Mouse (Mus musculus): Measurements from ENCODE around the gene Ifna4. TPM values are rescaled to one million over a fixed set of nuclear protein-coding genes. Genes with fewer than 3 reads are reported as not detected.

Gene Ifna4
- polyA plus RNA-seq (2017; shearing (Covaris generic)), result not detected

DNA sequence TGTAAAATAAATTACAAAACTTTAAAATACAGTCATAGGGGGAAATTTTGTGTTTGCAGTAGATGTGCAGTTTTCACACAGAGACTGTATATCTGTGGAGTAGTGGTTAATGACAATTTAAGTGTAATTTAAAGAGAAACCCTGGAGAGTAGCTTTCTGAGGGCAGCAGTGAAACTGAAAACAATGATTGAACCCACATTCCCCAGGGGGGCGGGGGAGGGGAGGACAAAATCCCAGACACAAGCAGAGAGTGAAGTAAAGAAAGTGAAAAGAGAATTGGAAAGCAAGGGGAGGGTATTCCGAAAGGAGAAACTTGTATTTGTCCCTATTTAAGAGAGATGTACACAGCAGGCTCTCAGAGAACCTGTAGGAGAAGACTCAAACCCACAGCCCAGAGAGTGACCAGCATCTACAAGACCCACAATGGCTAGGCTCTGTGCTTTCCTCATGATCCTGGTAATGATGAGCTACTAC, at the start of gene Ifna4:
Ifna4 (plus strand) TSS at position 424 of the 474 bp plus-strand sequence.

DNA sequence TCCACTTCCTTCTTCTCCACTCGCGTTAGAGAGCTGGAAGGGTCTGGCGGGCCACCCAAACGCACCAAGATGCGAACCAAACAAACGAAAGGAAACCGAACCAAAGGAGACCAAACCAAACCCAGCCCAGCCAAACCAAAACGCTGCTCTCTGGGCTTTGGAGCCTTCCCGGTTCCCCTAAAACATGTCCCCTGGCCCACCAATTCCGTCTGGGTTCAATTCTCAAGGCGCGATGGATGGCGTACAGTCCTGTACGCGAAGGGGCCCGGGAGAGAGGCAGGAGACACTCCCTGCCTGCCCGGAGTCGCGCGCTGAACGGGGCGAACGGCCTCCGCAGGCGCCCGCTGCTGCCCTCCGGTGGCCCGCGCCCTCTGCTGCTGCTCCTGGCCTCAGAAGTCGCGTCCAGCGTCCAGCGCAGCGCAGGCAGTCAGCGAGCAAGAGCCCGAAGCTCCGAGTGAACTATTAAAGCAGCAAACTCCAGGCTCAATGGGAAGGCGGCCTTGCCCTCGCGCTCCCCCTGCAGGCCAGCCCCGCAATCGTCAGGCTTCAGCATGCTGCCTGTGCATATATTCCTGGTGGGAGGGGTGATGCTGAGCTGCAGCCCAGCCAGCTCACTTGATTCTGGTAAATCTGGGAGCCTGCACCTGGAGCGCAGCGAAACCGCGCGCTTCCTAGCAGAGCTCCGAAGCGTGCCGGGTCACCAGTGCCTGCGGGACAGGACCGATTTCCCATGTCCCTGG, 47.6 kb upstream of the Ifna4 start, which contains the start of gene Gm13275:
Gm13275 (plus strand) TSS at position 552 of the 740 bp plus-strand sequence.

DNA sequence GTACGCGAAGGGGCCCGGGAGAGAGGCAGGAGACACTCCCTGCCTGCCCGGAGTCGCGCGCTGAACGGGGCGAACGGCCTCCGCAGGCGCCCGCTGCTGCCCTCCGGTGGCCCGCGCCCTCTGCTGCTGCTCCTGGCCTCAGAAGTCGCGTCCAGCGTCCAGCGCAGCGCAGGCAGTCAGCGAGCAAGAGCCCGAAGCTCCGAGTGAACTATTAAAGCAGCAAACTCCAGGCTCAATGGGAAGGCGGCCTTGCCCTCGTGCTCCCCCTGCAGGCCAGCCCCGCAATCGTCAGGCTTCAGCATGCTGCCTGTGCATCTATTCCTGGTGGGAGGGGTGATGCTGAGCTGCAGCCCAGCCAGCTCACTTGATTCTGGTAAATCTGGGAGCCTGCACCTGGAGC, 44.6 kb upstream of the Ifna4 start, which contains the start of gene Gm13279:
Gm13279 (plus strand) TSS at position 301 of the 400 bp plus-strand sequence.

DNA sequence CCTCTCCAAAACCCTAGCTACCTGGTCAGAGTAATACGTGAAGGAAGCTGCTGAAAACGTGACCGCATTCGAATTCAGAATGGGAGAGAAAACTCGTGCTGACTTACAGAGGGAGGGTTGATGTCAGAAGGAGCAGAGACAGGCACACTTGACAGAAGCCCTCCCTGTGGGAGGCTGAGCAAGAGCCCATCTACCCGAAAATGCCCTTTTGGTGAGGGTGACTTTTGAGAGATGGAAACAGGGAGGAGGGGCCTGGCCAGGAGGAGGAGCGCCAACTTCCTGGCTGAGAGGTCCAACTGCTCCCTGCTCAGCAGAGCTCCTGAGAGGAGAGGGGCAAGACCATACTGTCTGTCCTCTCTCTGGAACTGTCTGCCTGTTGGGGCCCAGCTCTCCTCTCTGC, 42.3 kb upstream of the Ifna4 start, which contains the start of gene Gm13285:
Gm13285 (plus strand) TSS at position 301 of the 400 bp plus-strand sequence.

DNA sequence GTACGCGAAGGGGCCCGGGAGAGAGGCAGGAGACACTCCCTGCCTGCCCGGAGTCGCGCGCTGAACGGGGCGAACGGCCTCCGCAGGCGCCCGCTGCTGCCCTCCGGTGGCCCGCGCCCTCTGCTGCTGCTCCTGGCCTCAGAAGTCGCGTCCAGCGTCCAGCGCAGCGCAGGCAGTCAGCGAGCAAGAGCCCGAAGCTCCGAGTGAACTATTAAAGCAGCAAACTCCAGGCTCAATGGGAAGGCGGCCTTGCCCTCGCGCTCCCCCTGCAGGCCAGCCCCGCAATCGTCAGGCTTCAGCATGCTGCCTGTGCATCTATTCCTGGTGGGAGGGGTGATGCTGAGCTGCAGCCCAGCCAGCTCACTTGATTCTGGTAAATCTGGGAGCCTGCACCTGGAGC, 38.7 kb upstream of the Ifna4 start, which contains the start of gene Gm13287:
Gm13287 (plus strand) TSS at position 301 of the 400 bp plus-strand sequence.

DNA sequence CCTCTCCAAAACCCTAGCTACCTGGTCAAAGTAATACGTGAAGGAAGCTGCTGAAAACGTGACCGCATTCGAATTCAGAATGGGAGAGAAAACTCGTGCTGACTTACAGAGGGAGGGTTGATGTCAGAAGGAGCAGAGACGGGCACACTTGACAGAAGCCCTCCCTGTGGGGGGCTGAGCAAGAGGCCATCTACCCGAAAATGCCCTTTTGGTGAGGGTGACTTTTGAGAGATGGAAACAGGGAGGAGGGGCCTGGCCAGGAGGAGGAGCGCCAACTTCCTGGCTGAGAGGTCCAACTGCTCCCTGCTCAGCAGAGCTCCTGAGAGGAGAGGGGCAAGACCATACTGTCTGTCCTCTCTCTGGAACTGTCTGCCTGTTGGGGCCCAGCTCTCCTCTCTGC, 36.4 kb upstream of the Ifna4 start, which contains the start of gene Gm13288:
Gm13288 (plus strand) TSS at position 301 of the 400 bp plus-strand sequence.

DNA sequence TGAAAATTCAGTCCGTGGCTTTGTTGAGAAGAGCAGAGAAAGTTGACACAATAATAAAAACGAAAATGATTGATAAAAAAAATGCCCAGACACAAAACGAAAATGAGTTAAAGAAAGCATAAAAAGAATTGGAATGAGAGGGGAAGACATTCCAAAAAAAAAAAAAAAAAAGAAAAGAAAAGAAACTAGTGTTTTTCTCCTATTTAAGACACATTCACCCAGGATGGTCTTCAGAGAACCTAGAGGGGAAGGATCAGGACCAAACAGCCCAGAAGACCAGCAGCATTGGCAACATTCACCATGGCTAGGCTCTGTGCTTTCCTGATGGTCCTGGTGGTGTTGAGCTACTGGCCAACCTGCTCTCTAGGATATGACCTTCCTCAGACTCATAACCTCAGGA, 25.7 kb upstream of the Ifna4 start, which contains the start of gene Ifna7:
Ifna7 (plus strand) TSS at position 301 of the 400 bp plus-strand sequence.

DNA sequence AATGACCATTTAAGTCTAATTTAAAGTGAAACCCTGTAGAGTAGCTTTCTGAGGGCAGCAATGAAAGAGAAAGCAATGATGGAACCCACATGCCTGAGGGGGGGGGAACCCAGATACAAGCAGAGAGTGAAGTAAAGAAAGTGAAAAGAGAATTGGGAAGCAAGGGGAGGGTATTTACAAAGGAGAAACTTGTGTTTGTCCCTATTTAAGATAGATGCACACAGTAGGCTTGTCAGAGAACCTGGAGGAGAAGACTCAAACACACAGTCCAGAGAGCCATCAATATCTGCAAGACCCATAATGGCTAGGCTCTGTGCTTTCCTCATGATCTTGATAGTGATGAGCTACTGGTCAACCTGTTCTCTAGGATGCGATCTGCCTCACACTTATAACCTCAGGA, 22.0 kb upstream of the Ifna4 start, which contains the start of gene Ifna11:
Ifna11 (plus strand) TSS at position 301 of the 400 bp plus-strand sequence.

DNA sequence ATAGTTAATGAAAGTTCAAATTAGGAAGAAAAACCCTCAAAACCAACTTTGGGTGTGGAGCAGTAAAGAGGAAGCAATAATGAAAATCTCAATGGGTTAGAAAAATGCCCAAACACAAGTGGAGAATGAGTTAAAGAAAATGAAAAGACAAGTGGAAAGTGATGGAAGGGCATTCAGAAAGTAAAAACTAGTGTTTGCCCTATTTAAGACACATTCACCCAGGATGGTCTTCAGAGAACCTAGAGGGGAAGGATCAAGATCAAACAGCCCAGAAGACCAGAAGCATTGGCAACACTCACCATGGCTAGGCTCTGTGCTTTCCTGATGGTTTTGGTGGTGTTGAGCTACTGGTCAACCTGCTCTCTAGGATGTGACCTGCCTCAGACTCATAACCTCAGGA, 14.5 kb upstream of the Ifna4 start, which contains the start of gene Ifna6:
Ifna6 (plus strand) TSS at position 301 of the 400 bp plus-strand sequence.

DNA sequence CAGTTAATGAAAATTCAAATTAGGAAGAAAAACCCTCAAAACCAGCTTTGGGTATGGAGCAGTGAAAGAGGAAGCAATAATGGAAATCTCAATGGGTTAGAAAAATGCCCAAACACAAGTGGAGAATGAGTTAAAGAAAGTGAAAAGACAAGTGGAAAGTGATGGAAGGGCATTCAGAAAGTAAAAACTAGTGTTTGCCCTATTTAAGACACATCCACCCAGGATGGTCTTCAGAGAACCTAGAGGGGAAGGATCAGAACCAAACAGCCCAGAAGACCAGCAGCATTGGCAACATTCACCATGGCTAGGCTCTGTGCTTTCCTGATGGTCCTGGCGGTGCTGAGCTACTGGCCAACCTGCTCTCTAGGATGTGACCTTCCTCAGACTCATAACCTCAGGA, 6.4 kb upstream of the Ifna4 start, which contains the start of gene Ifna5:
Ifna5 (plus strand) TSS at position 301 of the 400 bp plus-strand sequence.

DNA sequence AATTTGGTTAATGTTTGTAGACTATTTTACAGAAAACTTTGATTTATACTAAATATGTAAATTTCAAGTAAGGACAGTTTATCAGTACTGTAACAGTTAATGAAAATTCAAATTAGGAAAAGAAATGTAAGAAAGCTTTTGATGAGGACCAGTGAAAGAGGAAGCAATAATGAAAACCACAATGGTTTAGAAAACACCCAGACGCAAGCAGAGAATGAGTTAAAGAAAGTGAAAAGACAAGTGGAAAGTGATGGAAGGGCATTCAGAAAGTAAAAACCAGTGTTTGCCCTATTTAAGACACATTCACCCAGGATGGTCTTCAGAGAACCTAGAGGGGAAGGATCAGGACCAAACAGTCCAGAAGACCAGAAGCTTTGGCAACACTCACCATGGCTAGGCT, 8.0 kb downstream of the Ifna4 start, which contains the start of gene Ifna1:
Ifna1 (plus strand) TSS at position 390 of the 400 bp plus-strand sequence.

DNA sequence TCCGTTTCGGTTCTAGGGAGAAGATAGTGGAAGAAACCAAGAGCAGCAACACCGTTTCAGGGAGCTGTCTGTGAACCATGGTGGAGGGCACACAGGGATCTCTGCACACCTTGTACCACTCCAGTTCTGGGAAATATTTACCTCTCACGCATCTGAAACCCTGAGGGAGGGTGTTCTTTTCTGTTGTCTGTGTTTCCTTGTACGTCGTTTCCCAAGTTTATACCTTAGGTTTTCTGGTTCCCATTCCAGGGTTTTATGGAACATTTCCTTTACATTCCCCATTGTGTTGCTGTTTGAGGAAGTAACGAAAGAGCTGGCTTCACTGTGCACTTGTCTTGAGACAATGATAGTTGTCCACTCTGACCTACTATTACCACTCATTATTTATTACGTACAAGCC, 38.4 kb downstream of the Ifna4 start, which contains the start of gene Ifne:
Ifne (minus strand) TSS at position 101 of the 400 bp plus-strand sequence.

Other genes starting within 250 kb of the Ifna4 start
- gene Ifna9, start 249.5 kb upstream of the Ifna4 start, polyA plus RNA-seq (2017; shearing (Covaris generic)), result not detected
- not detected for gene Ifna12, start 238.5 kb upstream of the Ifna4 start, polyA plus RNA-seq (2017; shearing (Covaris generic))
- not detected for gene C87499, start 207.4 kb upstream of the Ifna4 start, polyA plus RNA-seq (2017; shearing (Covaris generic))
- gene Ifna13, start 197.4 kb upstream of the Ifna4 start, polyA plus RNA-seq (2017; shearing (Covaris generic)), result not detected
- gene Ifna16, start 164.9 kb upstream of the Ifna4 start, polyA plus RNA-seq (2017; shearing (Covaris generic)), result not detected
- gene Ifna2, start 157.9 kb upstream of the Ifna4 start, polyA plus RNA-seq (2017; shearing (Covaris generic)), result not detected
- gene Ifnab, start 150.5 kb upstream of the Ifna4 start, polyA plus RNA-seq (2017; shearing (Covaris generic)), result not detected
- 0.32 TPM for gene Gm26566, start 120.1 kb upstream of the Ifna4 start, polyA plus RNA-seq (2017; shearing (Covaris generic))
- 26.9 TPM for gene Klhl9, start 119.4 kb upstream of the Ifna4 start, polyA plus RNA-seq (2017; shearing (Covaris generic))
- gene Gm13271, start 87.0 kb upstream of the Ifna4 start, polyA plus RNA-seq (2017; shearing (Covaris generic)), result not detected
- 0.97 TPM for gene Gm13283, start 81.7 kb upstream of the Ifna4 start, polyA plus RNA-seq (2017; shearing (Covaris generic))
- 0.35 TPM for gene Gm13290, start 68.0 kb upstream of the Ifna4 start, polyA plus RNA-seq (2017; shearing (Covaris generic))
- not detected for gene Gm13289, start 64.9 kb upstream of the Ifna4 start, polyA plus RNA-seq (2017; shearing (Covaris generic))
- gene Gm13272, start 62.0 kb upstream of the Ifna4 start, polyA plus RNA-seq (2017; shearing (Covaris generic)), result not detected
- gene Ifnz, start 59.7 kb upstream of the Ifna4 start, polyA plus RNA-seq (2017; shearing (Covaris generic)), result 0.68 TPM
- gene Gm13276, start 56.2 kb upstream of the Ifna4 start, polyA plus RNA-seq (2017; shearing (Covaris generic)), result not detected
- gene Gm13277, start 53.2 kb upstream of the Ifna4 start, polyA plus RNA-seq (2017; shearing (Covaris generic)), result not detected
- not detected for gene Gm13278, start 50.3 kb upstream of the Ifna4 start, polyA plus RNA-seq (2017; shearing (Covaris generic))
- not detected for gene Gm13275, start 47.4 kb upstream of the Ifna4 start, polyA plus RNA-seq (2017; shearing (Covaris generic))
- gene Gm13279, start 44.5 kb upstream of the Ifna4 start, polyA plus RNA-seq (2017; shearing (Covaris generic)), result not detected
- gene Gm13285, start 42.2 kb upstream of the Ifna4 start, polyA plus RNA-seq (2017; shearing (Covaris generic)), result 1.1 TPM
- gene Gm13287, start 38.6 kb upstream of the Ifna4 start, polyA plus RNA-seq (2017; shearing (Covaris generic)), result not detected
- gene Gm13288, start 36.3 kb upstream of the Ifna4 start, polyA plus RNA-seq (2017; shearing (Covaris generic)), result not detected
- not detected for gene Ifna7, start 25.6 kb upstream of the Ifna4 start, polyA plus RNA-seq (2017; shearing (Covaris generic))
- gene Ifna11, start 21.9 kb upstream of the Ifna4 start, polyA plus RNA-seq (2017; shearing (Covaris generic)), result not detected
- not detected for gene Ifna6, start 14.4 kb upstream of the Ifna4 start, polyA plus RNA-seq (2017; shearing (Covaris generic))
- not detected for gene Ifna5, start 6.3 kb upstream of the Ifna4 start, polyA plus RNA-seq (2017; shearing (Covaris generic))
- not detected for gene Ifna1, start 8.2 kb downstream of the Ifna4 start, polyA plus RNA-seq (2017; shearing (Covaris generic))
- not detected for gene Ifne, start 38.3 kb downstream of the Ifna4 start, polyA plus RNA-seq (2017; shearing (Covaris generic))